Mouse (Mus musculus): ENCODE data around the gene St5. TPM values are rescaled to one million over a fixed set of nuclear protein-coding genes. Genes with fewer than 3 reads are reported as not detected.
A peak's percentile ranks its signal among the peaks of the same experiment; 100 is the strongest.

St5 gene
- polyA plus RNA-seq (2012; rRNA removed): 29.9 and 34.6 TPM in 2 replicates

DNA sequence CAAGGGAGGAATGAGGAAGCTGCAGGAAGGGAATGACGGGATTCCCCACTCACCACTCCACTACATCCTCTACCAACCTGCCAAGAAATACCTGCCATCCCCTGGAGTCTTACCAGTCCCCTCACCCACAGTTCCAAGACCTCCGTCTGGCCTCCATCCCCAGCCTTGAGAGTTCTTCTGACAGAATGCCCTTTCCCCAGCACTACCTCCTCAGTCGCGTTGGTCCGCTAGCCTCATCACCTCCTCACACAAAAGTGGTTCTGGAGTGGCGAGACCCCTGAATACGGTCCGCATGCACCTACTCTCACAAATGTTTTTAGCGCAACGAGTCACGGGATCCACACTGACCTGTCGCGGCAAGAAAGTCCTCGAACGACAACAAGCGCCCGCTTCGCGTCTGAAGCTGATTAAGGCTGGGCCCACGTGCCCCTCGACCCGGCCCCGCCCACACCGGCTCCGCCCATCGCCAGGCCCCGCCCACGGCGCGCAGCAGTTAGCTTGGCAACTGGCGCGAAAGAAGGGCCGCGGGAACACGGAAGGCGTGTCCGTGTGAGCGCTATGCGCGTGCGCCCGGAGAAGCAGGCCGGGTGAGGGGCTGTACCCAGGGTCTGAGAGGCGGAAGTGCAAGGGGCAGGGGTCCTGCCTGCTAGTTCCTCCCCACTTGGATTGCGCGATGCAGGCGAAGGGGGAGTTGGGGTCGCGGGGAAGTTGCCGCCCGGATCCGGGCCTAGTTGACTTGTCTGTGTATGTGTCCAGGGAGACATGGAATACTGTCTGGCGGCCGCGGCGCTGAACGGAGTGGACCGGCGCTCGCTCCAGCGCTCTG is at the start of gene St5, which contains the start of gene Akip1:
St5 (minus strand) TSS at position 416 of the 826 bp plus-strand sequence.
Akip1 (plus strand) TSS at position 501 of the 826 bp plus-strand sequence.
- H3K36me3 ChIP-seq (ENCODE audit: control insufficient read depth, insufficient read depth, low read length): no peaks in the 10 kb centered on the region
- H3K4me1 ChIP-seq (ENCODE audit: control insufficient read depth, insufficient read depth, insufficient read length): peaks cover 5% of the 10 kb centered on the region; the same call in 1 of the 2 replicates
- peak within 1 kb of the TSS; percentile 70 for H3K4me3 ChIP-seq (ENCODE audit: extremely low read depth, insufficient read depth, insufficient read length)
- H3K27me3 ChIP-seq (ENCODE audit: control insufficient read depth, insufficient read depth, low read length): no peaks in the 10 kb centered on the region
- WGBS: 3% methylated on average over 61 of the region's 61 CpGs
- H3K27ac ChIP-seq (ENCODE audit: insufficient read depth, low read length): peak within 1 kb of the TSS; percentile 7; the same call in 1 of the 2 replicates
- peak; percentile 78 to 91 for DNase-seq (ENCODE audit: low read depth in 1 of 2, low spot score in 2 of 2)
- peak; percentile 70; the same call in 1 of the 2 replicates for TF ChIP-seq POLR2A (IDR thresholded peaks at IDR 0.05; ENCODE audit: low read depth, low read length)
- no peak for TF ChIP-seq CTCF (IDR thresholded peaks at IDR 0.05; ENCODE audit: extremely low read depth, insufficient read depth, insufficient read length, insufficient replicate concordance)

DNA sequence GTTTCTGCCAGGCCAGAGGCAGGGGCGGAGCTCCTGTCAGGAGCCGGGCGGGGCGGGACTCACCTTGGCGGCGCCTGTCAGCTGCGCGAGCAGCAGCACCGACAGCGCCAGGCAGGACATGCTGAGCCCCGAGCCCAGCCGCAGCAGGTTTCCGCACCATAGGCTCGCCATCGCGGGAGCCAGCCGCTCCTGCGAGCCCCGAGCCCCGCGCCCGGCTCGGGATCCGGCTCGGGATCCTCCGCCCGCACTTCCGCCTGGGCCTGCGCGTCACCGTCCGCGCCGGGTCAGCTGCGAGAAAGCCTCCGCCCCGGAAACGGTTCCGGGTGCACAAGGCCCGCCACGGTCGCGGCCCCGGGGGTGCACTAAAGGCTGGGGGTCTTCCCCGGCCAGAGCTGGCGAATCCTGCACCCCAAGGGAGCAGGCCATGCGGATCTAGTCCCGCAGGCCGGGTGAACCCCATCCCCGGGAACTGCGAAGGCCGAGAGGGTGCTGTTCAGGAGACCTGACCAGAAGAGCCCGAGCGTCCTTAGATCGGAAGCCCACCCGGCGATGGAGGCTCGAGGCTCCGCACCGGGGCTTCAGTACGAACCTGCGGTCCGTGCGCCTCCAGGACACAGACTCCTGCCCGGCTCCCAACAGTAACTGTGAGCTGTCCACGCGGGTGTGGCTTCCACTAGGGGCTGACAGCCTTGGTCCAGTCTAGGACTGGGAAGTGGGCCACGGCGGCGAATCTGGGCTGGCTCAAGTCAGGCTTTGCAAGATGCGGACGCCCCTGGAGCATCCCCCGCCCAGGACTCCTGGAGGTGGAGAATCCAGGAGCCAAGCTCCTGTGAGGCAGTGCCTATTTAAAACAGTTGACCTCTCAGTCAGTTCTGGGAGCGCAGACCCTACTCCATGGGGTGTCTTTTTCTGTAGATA is 48.9 kb upstream of the St5 start, which contains the start of gene Tmem9b:
Tmem9b (minus strand) TSS at position 868 of the 918 bp plus-strand sequence.
- 2% methylated on average over 74 of the region's 74 CpGs for WGBS
- no peaks in the 10 kb centered on the region for H3K36me3 ChIP-seq (ENCODE audit: control insufficient read depth, insufficient read depth, low read length)
- no peak for TF ChIP-seq CTCF (IDR thresholded peaks at IDR 0.05; ENCODE audit: extremely low read depth, insufficient read depth, insufficient read length, insufficient replicate concordance)
- peak; percentile 18; the same call in 1 of the 2 replicates for TF ChIP-seq POLR2A (IDR thresholded peaks at IDR 0.05; ENCODE audit: low read depth, low read length)
- peak; percentile 30 to 75 for DNase-seq (ENCODE audit: low read depth in 1 of 2, low spot score in 2 of 2)
- peaks cover 5% of the 10 kb centered on the region; the same call in 1 of the 2 replicates for H3K4me1 ChIP-seq (ENCODE audit: control insufficient read depth, insufficient read depth, insufficient read length)
- peak within 1 kb of the TSS; percentile 81 for H3K27ac ChIP-seq (ENCODE audit: insufficient read depth, low read length)
- H3K4me3 ChIP-seq (ENCODE audit: extremely low read depth, insufficient read depth, insufficient read length): peak within 1 kb of the TSS; percentile 98
- H3K27me3 ChIP-seq (ENCODE audit: control insufficient read depth, insufficient read depth, low read length): no peaks in the 10 kb centered on the region

DNA sequence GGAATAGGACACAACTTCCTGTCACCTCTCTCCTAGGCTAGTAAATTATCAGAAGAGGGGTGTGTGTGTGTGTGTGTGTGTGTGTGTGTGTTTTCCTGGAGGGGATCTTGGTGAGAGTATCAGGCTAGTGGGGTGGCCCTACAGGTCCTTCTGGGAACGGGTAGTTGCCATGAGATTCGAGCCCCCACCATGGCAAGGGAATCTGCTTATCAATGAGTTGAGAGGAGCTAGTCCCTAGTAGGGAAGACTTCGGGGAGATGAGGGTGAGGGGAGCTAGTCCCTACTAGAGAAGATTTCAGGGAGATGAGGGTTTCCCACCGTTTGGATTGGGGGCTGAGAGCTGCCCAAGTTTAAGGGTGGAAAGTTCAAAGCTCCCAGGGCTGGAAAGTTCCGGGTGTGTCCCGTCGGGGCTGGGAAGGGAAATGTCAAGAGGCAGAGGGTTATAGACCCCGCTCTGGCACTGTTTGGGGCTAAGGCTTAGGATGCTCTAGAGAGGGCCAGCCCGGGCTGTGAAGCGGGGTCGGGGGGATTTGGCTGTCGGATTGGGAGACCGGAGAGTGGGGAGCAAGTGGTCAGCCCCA is 48.1 kb upstream of the St5 start:
- 5% methylated on average over 13 of the region's 13 CpGs for WGBS
- no peak for TF ChIP-seq POLR2A (IDR thresholded peaks at IDR 0.05; ENCODE audit: low read depth, low read length)
- H3K4me3 ChIP-seq (ENCODE audit: extremely low read depth, insufficient read depth, insufficient read length): peak overlapping the region; percentile 98
- no peaks in the 10 kb centered on the region for H3K27me3 ChIP-seq (ENCODE audit: control insufficient read depth, insufficient read depth, low read length)
- peaks cover 5% of the 10 kb centered on the region; the same call in 1 of the 2 replicates for H3K4me1 ChIP-seq (ENCODE audit: control insufficient read depth, insufficient read depth, insufficient read length)
- DNase-seq (ENCODE audit: low read depth in 1 of 2, low spot score in 2 of 2): no peak
- H3K36me3 ChIP-seq (ENCODE audit: control insufficient read depth, insufficient read depth, low read length): no peaks in the 10 kb centered on the region; the same call in 1 of the 2 replicates
- H3K27ac ChIP-seq (ENCODE audit: insufficient read depth, low read length): peak overlapping the region; percentile 81

DNA sequence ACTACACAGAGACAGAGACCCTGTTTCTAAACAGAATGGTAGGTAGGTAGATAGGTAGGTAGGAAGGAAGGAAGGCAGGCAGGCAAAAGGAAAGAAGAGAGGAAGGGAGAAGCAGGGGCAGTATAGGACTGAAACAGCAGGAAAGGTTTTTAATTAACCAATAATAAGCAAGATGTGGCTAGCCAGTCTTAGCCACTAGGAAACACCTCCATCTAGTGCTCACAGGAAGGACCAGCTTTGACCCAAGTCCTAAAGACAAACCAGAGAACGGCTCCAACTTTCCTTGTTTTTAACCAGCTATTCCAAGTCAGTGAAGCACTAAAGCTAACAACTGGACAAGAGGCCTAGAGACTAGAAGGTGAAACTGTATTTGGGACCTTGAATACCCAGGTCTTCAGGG is 44.3 kb upstream of the St5 start:
- no peak for TF ChIP-seq POLR2A (IDR thresholded peaks at IDR 0.05; ENCODE audit: low read depth, low read length)
- no peak for TF ChIP-seq CTCF (IDR thresholded peaks at IDR 0.05; ENCODE audit: extremely low read depth, insufficient read depth, insufficient read length, insufficient replicate concordance)
- no peak for DNase-seq (ENCODE audit: low read depth in 1 of 2, low spot score in 2 of 2)
- 92% methylated on average over 1 of the region's 1 CpGs for WGBS

DNA sequence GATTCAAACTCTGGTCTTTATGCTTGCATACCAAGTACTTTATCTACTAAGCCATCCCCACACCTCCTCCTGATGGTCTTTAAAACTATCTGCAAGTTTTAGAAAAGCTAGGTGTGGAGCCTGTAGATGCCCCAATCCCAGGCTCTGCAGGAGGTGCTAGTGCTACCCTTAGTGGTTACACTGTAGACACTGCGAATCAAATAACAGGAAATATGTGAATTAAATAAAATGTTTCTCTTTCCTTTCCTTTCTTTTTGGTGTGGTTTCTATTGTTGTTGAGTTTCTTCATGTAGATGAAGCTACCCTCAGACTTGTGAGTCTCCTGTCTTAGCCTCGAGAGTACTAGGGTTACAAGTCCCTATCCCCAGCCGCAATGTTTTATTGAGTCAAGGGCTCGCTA is 38.3 kb upstream of the St5 start:
- Histone ChIP-seq H3K4me1 (ENCODE audit: control insufficient read depth, insufficient read depth, insufficient read length) (no peaks in the 10 kb centered on the region), H3K27ac (ENCODE audit: insufficient read depth, low read length) (peak overlapping the region; percentile 82), H3K36me3 (ENCODE audit: control insufficient read depth, insufficient read depth, low read length) (peaks cover 24% of the 10 kb centered on the region), H3K4me3 (ENCODE audit: extremely low read depth, insufficient read depth, insufficient read length) (no peak overlapping the region), H3K27me3 (ENCODE audit: control insufficient read depth, insufficient read depth, low read length) (no peaks in the 10 kb centered on the region)
- WGBS: 70% methylated on average over 4 of the region's 4 CpGs
- DNase-seq (ENCODE audit: low read depth in 1 of 2, low spot score in 2 of 2): peak in 1 of 2 experiments; percentile 21
- TF ChIP-seq POLR2A (IDR thresholded peaks at IDR 0.05; ENCODE audit: low read depth, low read length) (no peak), CTCF (IDR thresholded peaks at IDR 0.05; ENCODE audit: extremely low read depth, insufficient read depth, insufficient read length, insufficient replicate concordance) (no peak)

More for the DNA sequence above, 44.3 kb upstream of the St5 start:
- Histone ChIP-seq H3K4me3 (ENCODE audit: extremely low read depth, insufficient read depth, insufficient read length) (no peak overlapping the region), H3K27ac (ENCODE audit: insufficient read depth, low read length) (no peak overlapping the region), H3K36me3 (ENCODE audit: control insufficient read depth, insufficient read depth, low read length) (peaks cover 9% of the 10 kb centered on the region), H3K4me1 (ENCODE audit: control insufficient read depth, insufficient read depth, insufficient read length) (peaks cover 4% of the 10 kb centered on the region; the same call in 1 of the 2 replicates), H3K27me3 (ENCODE audit: control insufficient read depth, insufficient read depth, low read length) (no peaks in the 10 kb centered on the region)

DNA sequence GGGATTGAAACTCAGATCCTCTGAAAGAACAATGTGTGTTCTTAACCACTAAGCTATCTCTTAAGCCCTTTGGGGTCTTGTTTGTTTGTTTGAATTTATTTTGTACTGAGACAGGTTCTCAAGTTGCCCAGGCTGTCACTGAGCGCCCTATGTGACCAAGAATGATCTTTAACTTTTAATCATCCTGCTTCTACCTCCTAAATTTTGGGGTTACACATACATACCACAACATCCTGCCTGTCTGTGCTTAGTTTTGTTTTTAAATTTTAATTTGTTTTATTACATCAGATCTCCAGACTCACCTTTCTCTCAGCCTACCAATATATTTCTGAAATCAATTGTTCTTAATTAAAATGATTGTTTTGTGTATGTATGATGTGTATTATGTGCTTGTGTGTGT is 37.7 kb upstream of the St5 start:
- H3K4me1 ChIP-seq (ENCODE audit: control insufficient read depth, insufficient read depth, insufficient read length): no peaks in the 10 kb centered on the region
- peak overlapping the region; percentile 82 for H3K27ac ChIP-seq (ENCODE audit: insufficient read depth, low read length)
- peaks cover 30% of the 10 kb centered on the region for H3K36me3 ChIP-seq (ENCODE audit: control insufficient read depth, insufficient read depth, low read length)
- H3K27me3 ChIP-seq (ENCODE audit: control insufficient read depth, insufficient read depth, low read length): no peaks in the 10 kb centered on the region
- H3K4me3 ChIP-seq (ENCODE audit: extremely low read depth, insufficient read depth, insufficient read length): no peak overlapping the region
- WGBS: 74% methylated on average over 1 of the region's 1 CpGs
- DNase-seq (ENCODE audit: low read depth in 1 of 2, low spot score in 2 of 2): no peak
- no peak for TF ChIP-seq CTCF (IDR thresholded peaks at IDR 0.05; ENCODE audit: extremely low read depth, insufficient read depth, insufficient read length, insufficient replicate concordance)
- TF ChIP-seq POLR2A (IDR thresholded peaks at IDR 0.05; ENCODE audit: low read depth, low read length): no peak

Measured in spleen, adult 2 months (tissue).